Comparison of ENCODE assay signal across 24 mouse cellular contexts in the genomic region with DNA sequence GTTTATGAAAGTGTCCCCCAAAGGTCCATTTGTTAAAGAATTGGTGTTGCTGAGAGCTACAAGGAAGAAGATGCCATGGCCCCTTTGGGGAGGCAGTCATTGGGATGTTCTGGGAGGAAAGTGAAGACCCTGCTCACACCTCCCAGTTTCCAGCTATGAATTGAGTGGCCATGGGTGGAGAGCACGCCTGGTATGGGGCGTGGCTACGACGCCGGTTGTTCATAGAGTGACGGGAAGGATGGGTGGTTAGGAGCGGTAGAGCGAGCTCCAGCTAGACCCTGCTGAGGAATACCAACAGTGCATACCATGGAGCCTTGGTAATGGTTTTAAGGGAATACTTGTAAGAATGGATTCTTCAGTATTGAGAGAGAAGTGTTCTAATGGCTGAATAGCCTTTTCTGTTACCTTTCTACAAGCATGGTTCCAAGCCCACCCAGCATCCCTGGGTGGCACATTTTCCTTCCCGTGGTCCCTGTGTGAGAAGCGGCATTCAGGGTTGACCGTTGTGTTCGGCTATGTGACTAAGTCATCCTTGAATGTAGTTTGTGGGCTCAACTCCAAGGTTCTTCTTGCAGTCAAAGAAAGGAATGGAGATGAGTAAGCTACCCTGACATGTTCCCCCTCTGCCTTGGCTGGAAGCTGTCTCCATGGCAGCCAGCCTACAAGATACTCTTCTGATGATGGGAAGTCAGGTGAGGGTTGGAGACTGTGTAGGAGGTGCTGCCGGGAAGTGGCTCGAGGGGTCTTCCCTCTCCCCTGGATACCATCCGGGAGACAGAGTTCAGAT. TPM values are rescaled to one million over a fixed set of nuclear protein-coding genes. Genes with fewer than 3 reads are reported as not detected.
A peak's percentile ranks its signal among the peaks of the same experiment; 100 is the strongest.
DNase-seq lines count a peak whose midpoint lies in the region; ATAC-seq and TF ChIP-seq lines count a peak whose summit lies in the region.
"Had no signal": no experiment of that assay in that cellular context is flagged by ENCODE, and none has a peak within 500 bp of the region (broad histone marks: within the 10 kb centered on the region; RNA-seq: fewer than 3 reads in every experiment).

No protein-coding gene starts in this region.

- peak overlapping the region; percentile 35 for H3K9ac ChIP-seq in MEL (ENCODE audit: control insufficient read depth, low read depth, low read length, poor library complexity, severe bottlenecking)
- H3K9ac ChIP-seq: embryonic facial prominence, embryonic 12.5 days; hindbrain, embryonic 15.5 days; limb, embryonic 12.5 days; liver, postnatal 0 days; midbrain, embryonic 12.5 days; neural tube, embryonic 15.5 days had no signal

- peak overlapping the region; percentile 42 to 57 for H3K4me3 ChIP-seq in MEL (ENCODE audit: control insufficient read depth in 1 of 2, insufficient read depth in 1 of 2, low read depth in 2 of 2, low read length in 2 of 2)
- H3K4me3 ChIP-seq: embryonic facial prominence, embryonic 12.5 days; gastrocnemius, adult 2 months; hindbrain, embryonic 15.5 days; limb, embryonic 12.5 days; midbrain, embryonic 12.5 days; neural tube, embryonic 15.5 days had no signal

- H3K79me2 ChIP-seq in MEL (ENCODE audit: control insufficient read depth, insufficient read depth, low read length, poor library complexity): no peaks in the 10 kb centered on the region

- H3K36me3 ChIP-seq in MEL (ENCODE audit: control insufficient read depth in 1 of 2, insufficient read depth in 2 of 2, low read length in 2 of 2): no peaks in the 10 kb centered on the region
- H3K36me3 ChIP-seq: embryonic facial prominence, embryonic 12.5 days; hindbrain, embryonic 15.5 days; limb, embryonic 12.5 days; midbrain, embryonic 12.5 days; neural tube, embryonic 15.5 days had no signal

- ATAC-seq in granulocyte monocyte progenitor cell, adult 5-6 weeks (replicated peaks; ENCODE audit: poor library complexity, severe bottlenecking): no peak
- ATAC-seq: CD4-positive, CD25-positive, alpha-beta regulatory T cell, adult 4 months; forebrain, embryonic 14.5 days; liver, postnatal 0 days; lung, postnatal 0 days had no signal

- no peak for TF ChIP-seq POLR2A in MEL (IDR thresholded peaks at IDR 0.05; ENCODE audit: control insufficient read depth in 1 of 2, insufficient read depth in 1 of 2, low read depth in 1 of 2, low read length in 2 of 2, poor library complexity in 1 of 2)

- H3K4me1 ChIP-seq in MEL (ENCODE audit: control insufficient read depth in 1 of 2, insufficient read depth in 2 of 2, low read length in 2 of 2): no peaks in the 10 kb centered on the region; a peak in 1 of 4 replicates
- H3K4me1 ChIP-seq: embryonic facial prominence, embryonic 12.5 days; hindbrain, embryonic 15.5 days; limb, embryonic 12.5 days; midbrain, embryonic 12.5 days; neural tube, embryonic 15.5 days had no signal

- no peak for TF ChIP-seq EP300 in MEL (IDR thresholded peaks at IDR 0.05; ENCODE audit: low read depth in 1 of 2, low read length in 2 of 2)

- no peak for TF ChIP-seq RAD21 in MEL (IDR thresholded peaks at IDR 0.05; ENCODE audit: low read depth, low read length)

- no peak overlapping the region for H3K27ac ChIP-seq in MEL (ENCODE audit: control insufficient read depth, low read depth, low read length)
- H3K27ac ChIP-seq: embryonic facial prominence, embryonic 12.5 days; gastrocnemius, adult 2 months; hindbrain, embryonic 15.5 days; limb, embryonic 12.5 days; midbrain, embryonic 12.5 days; neural tube, embryonic 15.5 days had no signal

- TF ChIP-seq CTCF in MEL (IDR thresholded peaks at IDR 0.05 in 2 of 3, conservative IDR thresholded peaks at IDR 0.05 in 1 of 3; ENCODE audit: control insufficient read depth in 1 of 3, insufficient read depth in 1 of 3, low read depth in 2 of 3, low read length in 3 of 3, poor library complexity in 1 of 3, severe bottlenecking in 1 of 3): no peak

- H3K27me3 ChIP-seq in MEL (ENCODE audit: control insufficient read depth in 1 of 2, insufficient read depth in 2 of 2, low read length in 2 of 2): no peaks in the 10 kb centered on the region; a peak in 1 of 4 replicates
- H3K27me3 ChIP-seq: embryonic facial prominence, embryonic 12.5 days; hindbrain, embryonic 15.5 days; limb, embryonic 12.5 days; midbrain, embryonic 12.5 days; neural tube, embryonic 15.5 days had no signal

- peak; percentile 33 to 72 for DNase-seq in adrenal gland, adult (ENCODE audit: inconsistent age in 2 of 2, low spot score in 1 of 2)
- DNase-seq in adrenal gland, postnatal 4 days (ENCODE audit: low spot score in 2 of 2): no peak
- DNase-seq in MEL (ENCODE audit: low read depth, low spot score) (peak; percentile 61), adipocyte (ENCODE audit: low spot score) (no peak)
- DNase-seq in adrenal gland, adult 8-10 months: peak; percentile 18
- peak; percentile 33 for DNase-seq in fibroblast of lung, adult 2 months (ENCODE audit: low read depth)
- DNase-seq: cerebellum, adult 18-20 months; cerebellum, postnatal 14 days; gastrocnemius, adult 2 months; heart, adult 11 months; kidney, adult 8-10 months; kidney, postnatal 14 days; liver, postnatal 0 days; right cerebral cortex, adult 18-20 months; thymus, postnatal 14 days had no signal

- H3K9me3 ChIP-seq in MEL (replicated peaks; ENCODE audit: insufficient read depth, low read length): no peaks in the 10 kb centered on the region
- H3K9me3 ChIP-seq: embryonic facial prominence, embryonic 12.5 days; hindbrain, embryonic 15.5 days; limb, embryonic 12.5 days; midbrain, embryonic 12.5 days; neural tube, embryonic 15.5 days had no signal

TF ChIP-seq in MEL, 35 proteins besides CTCF, POLR2A, EP300 and RAD21:
- no peak for TF ChIP-seq ZC3H11A (IDR thresholded peaks at IDR 0.05; ENCODE audit: low read depth, low read length)
- no peak for TF ChIP-seq JUND (IDR thresholded peaks at IDR 0.05; ENCODE audit: low read depth, low read length)
- 0 out of 2 replicates have a peak, but pooled peaks have one; percentile 22 for TF ChIP-seq SIN3A (IDR thresholded peaks at IDR 0.05; ENCODE audit: low read length)
- peak; percentile 43; the same call in 1 of the 2 replicates for TF ChIP-seq MXI1 (IDR thresholded peaks at IDR 0.05; ENCODE audit: low read depth, low read length)
TF ChIP-seq in MEL: peak in this region for 2.

RNA-seq across cellular contexts. Expression of a gene that starts 38.8 kb away (rescaled TPM):
- total RNA-seq in adrenal gland, postnatal 4 days (2021): 10 to 100 TPM in 1 of 2 experiments, 1 to 10 TPM in 1; 8.5 to 18.1 TPM
- total RNA-seq in MEL (2012; rRNA removed): 1.1 and 1.7 TPM in 2 replicates
- 1 to 10 TPM in 1 of 2 experiments, not detected in 1; 2.3 TPM for polyA plus RNA-seq in MEL (2012; ENCODE audit: insufficient read depth in 1 of 2, insufficient read length in 2 of 2, low read depth in 1 of 2, low replicate concordance in 2 of 2, missing spikeins in 1 of 2)
- 1 to 10 TPM; 5.2 to 9.0 (median 7.7) TPM for total RNA-seq in adrenal gland, adult 8-10 months (2022)
- total RNA-seq in granulocyte monocyte progenitor cell, adult 5-6 weeks (2014; fragmentation: Nextera tagmentation): not detected in 2 replicates
- total RNA-seq in granulocyte monocyte progenitor cell, adult 5-6 weeks (2017): not detected in 2 replicates

RNA-seq across cellular contexts. Expression of a gene that starts 51.0 kb away (rescaled TPM):
- 100 to 1,000 TPM; 378 to 411 TPM for total RNA-seq in adrenal gland, postnatal 4 days (2021)
- 468 and 508 TPM in 2 replicates for total RNA-seq in MEL (2012; rRNA removed)
- polyA plus RNA-seq in MEL (2012; ENCODE audit: insufficient read depth in 1 of 2, insufficient read length in 2 of 2, low read depth in 1 of 2, low replicate concordance in 2 of 2, missing spikeins in 1 of 2): 10 to 100 TPM in 1 of 2 experiments, not detected in 1; 70.7 TPM
- 100 to 1,000 TPM; 199 to 341 (median 261) TPM for total RNA-seq in adrenal gland, adult 8-10 months (2022)
- 2,458 and 2,594 TPM in 2 replicates for total RNA-seq in granulocyte monocyte progenitor cell, adult 5-6 weeks (2014; fragmentation: Nextera tagmentation)
- total RNA-seq in granulocyte monocyte progenitor cell, adult 5-6 weeks (2017): 1,991 and 2,116 TPM in 2 replicates

Comparison
In these comparisons a context has a peak if more than half of its experiments do, and no peak if none do; other contexts are left out.
1. DNase-seq: peak in adrenal gland, adult (2 of 2), MEL (single experiment), adrenal gland, adult 8-10 months (single experiment) and fibroblast of lung, adult 2 months (single experiment); none in adrenal gland, postnatal 4 days (0 of 2) and adipocyte (single experiment).